Mouse (Mus musculus) liver, embryonic 13.5 days (tissue): ENCODE measurements around the gene Bloc1s4. TPM values are rescaled to one million over a fixed set of nuclear protein-coding genes. Genes with fewer than 3 reads are reported as not detected.

Source experiments
- ATAC-seq: fragments of 200-750 bp; cut with Nextera tagmentation; 2 replicates; pipeline ENCODE4 v1.8.0; 2017; ENCODE audit warnings: low read depth, mild to moderate bottlenecking, moderate number of reproducible peaks, moderate library complexity
- DNase-seq: peaks from one replicate; pipeline ENCODE4 v3.0.0; 2022
- H3K27ac ChIP-seq: fragments of 300-500 bp; sonication (generic); 2 replicates; pipeline ENCODE4 v1.5.1; 2015; ENCODE audit warnings: moderate library complexity, mild to moderate bottlenecking, inconsistent platforms
- H3K27me3 ChIP-seq: fragments of 300-500 bp; sonication (generic); 2 replicates; pipeline ENCODE4 v1.6.1; 2015; ENCODE audit warnings: mild to moderate bottlenecking, inconsistent platforms
- H3K36me3 ChIP-seq: fragments of 300-500 bp; sonication (generic); 2 replicates; pipeline ENCODE4 v1.6.1; 2015; ENCODE audit warnings: mild to moderate bottlenecking, inconsistent platforms
- H3K4me1 ChIP-seq: fragments of 300-500 bp; sonication (generic); replicated peaks from 2 replicates; pipeline ENCODE4 v1.6.1; 2015; ENCODE audit warnings: inconsistent platforms
- H3K4me2 ChIP-seq: fragments of 300-500 bp; sonication (generic); 2 replicates; pipeline ENCODE4 v1.6.1; 2015; ENCODE audit warnings: inconsistent platforms, mild to moderate bottlenecking, moderate library complexity
- H3K4me3 ChIP-seq: fragments of 300-500 bp; sonication (generic); replicated peaks from 2 replicates; pipeline ENCODE4 v1.5.1; 2015; ENCODE audit warnings: mild to moderate bottlenecking, inconsistent platforms
- H3K9ac ChIP-seq: fragments of 300-500 bp; sonication (generic); 2 replicates; pipeline ENCODE4 v1.6.1; 2015; ENCODE audit warnings: mild to moderate bottlenecking, inconsistent platforms
- H3K9me3 ChIP-seq: fragments of 300-500 bp; sonication (generic); replicated peaks from 2 replicates; pipeline ENCODE4 v1.6.1; 2016; ENCODE audit warnings: inconsistent platforms
- WGBS: fragments of 180-500 bp; shearing (Covaris S2); methylation state at CpG from one replicate; pipeline ENCODE4 v1.1.7; 2015; ENCODE audit not compliant: insufficient replicate concordance; 5-methylcytosine and 5-hydroxymethylcytosine counted together
- polyA plus RNA-seq: library from polyadenylated mRNA; unstranded; fragments of >200 nt; fragmentation: Nextera tagmentation; extraction: Ambion mirVana; gene quantifications from 2 replicates; pipeline ENCODE4 v1.2.1, GENCODE M21; 2015

Gene Bloc1s4
- polyA plus RNA-seq, 1 experiment from 2014 or later = 15.5 TPM

DNA sequence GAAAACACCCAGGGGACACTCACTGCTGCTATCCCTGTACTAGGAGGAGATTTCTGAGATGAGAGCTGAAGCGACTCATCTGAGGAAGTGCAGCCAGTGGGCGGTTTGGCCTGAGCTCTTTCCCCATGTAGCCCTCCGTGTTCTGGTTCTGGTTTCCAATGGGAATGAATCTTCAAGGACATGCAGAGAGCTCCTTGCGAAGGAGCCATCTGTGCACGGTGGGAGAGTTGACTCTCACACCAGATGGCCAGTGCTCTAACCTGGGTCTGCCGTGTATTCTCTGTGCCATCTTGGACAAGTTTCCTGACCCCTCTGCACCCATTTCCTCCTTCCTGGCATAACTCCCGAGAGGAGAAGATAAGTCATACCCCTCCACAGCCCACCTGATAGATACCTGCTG, 20.7 kb downstream of the Bloc1s4 start:
- WGBS = 61% methylated on average over 7 of the region's 7 CpGs
- Histone ChIP-seq H3K27me3 (peaks cover 3% of the 10 kb centered on the region; the same call in 1 of the 2 replicates), H3K4me2 (no peak overlapping the region), H3K9me3 (no peaks in the 10 kb centered on the region), H3K36me3 (no peaks in the 10 kb centered on the region), H3K9ac (0 out of 2 replicates have a peak overlapping the region, but pooled peaks have one; percentile 22), H3K4me1 (peaks cover 78% of the 10 kb centered on the region), H3K27ac (peak overlapping the region; percentile 30; the same call in 1 of the 2 replicates), H3K4me3 (no peak overlapping the region)
- ATAC-seq (no peak), DNase-seq (no peak)

GRCm38 (mm10) chr5:36727136-36727535, 21.3 kb downstream of the Bloc1s4 start:
- H3K9me3 ChIP-seq = no peaks in the 10 kb centered on the region
- H3K27ac ChIP-seq = peak overlapping the region; percentile 30; the same call in 1 of the 2 replicates
- H3K4me1 ChIP-seq = peaks cover 78% of the 10 kb centered on the region
- no peak overlapping the region for H3K4me3 ChIP-seq
- ATAC-seq = no peak
- H3K27me3 ChIP-seq = peaks cover 3% of the 10 kb centered on the region; the same call in 1 of the 2 replicates
- no peak for DNase-seq
- H3K9ac ChIP-seq = peak overlapping the region; percentile 22; the same call in 1 of the 2 replicates
- H3K4me2 ChIP-seq = no peak overlapping the region
- 27% methylated on average over 2 of the region's 2 CpGs for WGBS
- H3K36me3 ChIP-seq = no peaks in the 10 kb centered on the region

- Histone ChIP-seq H3K27ac (peak overlapping the region; percentile 75), H3K9me3 (no peaks in the 10 kb centered on the region), H3K4me2 (peak overlapping the region; percentile 28), H3K4me3 (no peak overlapping the region), H3K36me3 (no peaks in the 10 kb centered on the region), H3K4me1 (peaks cover 78% of the 10 kb centered on the region), H3K9ac (peak overlapping the region; percentile 12; the same call in 1 of the 2 replicates), H3K27me3 (peaks cover 3% of the 10 kb centered on the region; the same call in 1 of the 2 replicates)
- no peak for DNase-seq
- 62% methylated on average over 9 of the region's 9 CpGs for WGBS
- 0 out of 2 replicates have a peak, but pooled peaks have one; percentile 6 for ATAC-seq
These were observed 22.1 kb downstream of the Bloc1s4 start for GRCm38 (mm10) chr5:36726387-36726801.

DNA sequence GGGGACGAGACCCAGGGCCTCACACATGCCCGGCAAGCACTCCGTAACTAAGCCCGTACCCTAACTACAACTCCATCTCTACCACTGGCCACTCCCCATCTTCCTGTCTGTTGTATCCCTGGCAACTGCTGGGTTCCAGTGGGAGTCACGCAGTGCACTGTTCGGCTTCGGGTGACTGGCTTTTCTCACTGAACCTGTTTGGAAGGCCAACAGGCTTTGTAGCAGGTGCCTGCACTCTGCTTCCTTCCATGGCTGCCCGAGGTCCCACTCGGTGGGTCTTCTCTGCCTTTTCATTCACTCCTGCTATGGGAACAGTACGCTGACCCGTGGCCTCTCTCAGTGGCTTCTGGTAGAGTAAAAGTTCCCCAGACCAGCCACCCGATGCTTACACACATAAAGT, 22.6 kb downstream of the Bloc1s4 start:
- Histone ChIP-seq H3K36me3 (no peaks in the 10 kb centered on the region), H3K27ac (peak overlapping the region; percentile 75), H3K4me3 (no peak overlapping the region), H3K9ac (peak overlapping the region; percentile 12; the same call in 1 of the 2 replicates), H3K27me3 (peaks cover 3% of the 10 kb centered on the region; the same call in 1 of the 2 replicates), H3K4me1 (peaks cover 78% of the 10 kb centered on the region), H3K4me2 (peak overlapping the region; percentile 28; the same call in 1 of the 2 replicates), H3K9me3 (no peaks in the 10 kb centered on the region)
- ATAC-seq (no peak), DNase-seq (no peak)
- 74% methylated on average over 12 of the region's 12 CpGs for WGBS

- DNase-seq (no peak), ATAC-seq (0 out of 2 replicates have a peak, but pooled peaks have one; percentile 1)
- no peaks in the 10 kb centered on the region for H3K9me3 ChIP-seq
- H3K4me3 ChIP-seq = no peak overlapping the region
- peaks cover 3% of the 10 kb centered on the region; the same call in 1 of the 2 replicates for H3K27me3 ChIP-seq
- no peaks in the 10 kb centered on the region for H3K36me3 ChIP-seq
- peak overlapping the region; percentile 99 for H3K27ac ChIP-seq
- H3K4me1 ChIP-seq = peaks cover 81% of the 10 kb centered on the region
- H3K4me2 ChIP-seq = no peak overlapping the region
- H3K9ac ChIP-seq = peak overlapping the region; percentile 40; the same call in 1 of the 2 replicates
- WGBS = 81% methylated on average over 7 of the region's 7 CpGs
These were observed 24.2 kb downstream of the Bloc1s4 start for GRCm38 (mm10) chr5:36724274-36724673.

- peaks cover 83% of the 10 kb centered on the region for H3K4me1 ChIP-seq
- H3K27ac ChIP-seq = peak overlapping the region; percentile 99
- H3K4me3 ChIP-seq = no peak overlapping the region
- peaks cover 4% of the 10 kb centered on the region for H3K27me3 ChIP-seq
- H3K36me3 ChIP-seq = no peaks in the 10 kb centered on the region
- ATAC-seq = no peak
- no peak overlapping the region for H3K4me2 ChIP-seq
- no peaks in the 10 kb centered on the region for H3K9me3 ChIP-seq
- DNase-seq = no peak
- WGBS = 80% methylated on average over 9 of the region's 9 CpGs
- H3K9ac ChIP-seq = peak overlapping the region; percentile 60; the same call in 1 of the 2 replicates
These were observed 25.1 kb downstream of the Bloc1s4 start for GRCm38 (mm10) chr5:36723356-36723755.

DNA sequence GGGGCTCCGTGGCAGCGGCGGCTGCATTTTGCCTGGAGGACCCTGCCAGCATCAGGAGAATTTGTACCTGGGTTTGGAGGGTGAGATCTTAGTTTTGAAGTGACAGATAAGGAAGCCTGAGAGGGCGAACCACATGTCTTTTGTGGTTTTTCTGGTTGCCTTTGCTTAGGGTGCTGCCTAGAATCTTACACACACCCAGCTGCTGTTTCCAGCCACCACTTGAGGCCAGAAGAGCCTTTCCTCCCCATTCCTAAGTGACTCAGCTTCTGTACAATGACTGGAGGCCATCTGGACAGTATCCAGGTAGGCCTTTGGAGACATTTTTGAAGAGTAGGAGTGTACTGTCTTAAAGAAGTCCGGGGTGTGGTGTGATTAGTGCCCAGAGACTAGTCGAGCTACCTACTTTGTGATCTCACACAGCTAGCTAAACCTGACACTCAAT, 26.0 kb downstream of the Bloc1s4 start:
- H3K4me1 ChIP-seq = peaks cover 86% of the 10 kb centered on the region
- H3K9ac ChIP-seq = peak overlapping the region; percentile 60

DNA sequence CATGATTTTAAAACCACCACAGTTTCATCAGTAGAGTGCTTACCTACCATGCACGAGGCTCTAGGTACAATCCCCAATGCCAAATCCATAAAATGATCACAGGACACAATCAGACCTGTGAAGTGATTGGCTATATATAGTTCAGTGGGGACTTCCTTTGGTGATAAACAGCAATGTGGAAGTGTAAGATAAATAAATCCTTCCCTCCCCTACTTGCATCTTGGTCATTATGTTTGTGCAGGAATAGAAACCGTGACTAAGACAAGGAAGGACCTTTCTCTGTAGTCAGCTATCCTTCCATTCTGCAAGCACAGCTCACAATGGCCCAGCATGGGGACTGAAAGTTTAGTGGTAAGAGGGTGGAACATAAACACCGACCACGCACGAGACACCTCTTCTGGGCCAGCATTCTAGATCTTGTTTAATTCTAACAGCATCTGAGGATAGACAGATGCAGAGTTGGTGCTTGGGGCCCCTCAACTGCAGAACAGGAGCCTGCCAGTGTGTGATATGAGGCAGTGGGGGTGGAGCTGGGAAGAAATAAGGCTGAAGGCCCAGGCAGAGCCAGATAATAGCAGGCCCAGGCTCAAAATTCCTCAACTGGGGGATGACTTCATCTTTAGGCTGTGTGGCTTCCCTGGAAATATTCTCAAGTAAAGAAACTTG, 27.6 kb downstream of the Bloc1s4 start:
- peak overlapping the region; percentile 69 for H3K9ac ChIP-seq
- H3K4me2 ChIP-seq = peak overlapping the region; percentile 72
- peak; percentile 94 for ATAC-seq
- no peaks in the 10 kb centered on the region for H3K36me3 ChIP-seq
- 12% methylated on average over 5 of the region's 5 CpGs for WGBS
- peak overlapping the region; percentile 42 for H3K4me3 ChIP-seq
- peaks cover 21% of the 10 kb centered on the region for H3K27me3 ChIP-seq
- no peaks in the 10 kb centered on the region for H3K9me3 ChIP-seq
- peaks cover 84% of the 10 kb centered on the region for H3K4me1 ChIP-seq
- peak overlapping the region; percentile 99 for H3K27ac ChIP-seq
- DNase-seq = peak; percentile 88

More for the DNA sequence above, 26.0 kb downstream of the Bloc1s4 start:
- H3K27me3 ChIP-seq = peaks cover 13% of the 10 kb centered on the region
- WGBS = 24% methylated on average over 6 of the region's 6 CpGs
- H3K27ac ChIP-seq = peak overlapping the region; percentile 99
- ATAC-seq = peak; percentile 30
- H3K4me2 ChIP-seq = peak overlapping the region; percentile 49
- H3K9me3 ChIP-seq = no peaks in the 10 kb centered on the region
- DNase-seq = peak; percentile 43
- no peaks in the 10 kb centered on the region for H3K36me3 ChIP-seq
- peak overlapping the region; percentile 20 for H3K4me3 ChIP-seq

DNA sequence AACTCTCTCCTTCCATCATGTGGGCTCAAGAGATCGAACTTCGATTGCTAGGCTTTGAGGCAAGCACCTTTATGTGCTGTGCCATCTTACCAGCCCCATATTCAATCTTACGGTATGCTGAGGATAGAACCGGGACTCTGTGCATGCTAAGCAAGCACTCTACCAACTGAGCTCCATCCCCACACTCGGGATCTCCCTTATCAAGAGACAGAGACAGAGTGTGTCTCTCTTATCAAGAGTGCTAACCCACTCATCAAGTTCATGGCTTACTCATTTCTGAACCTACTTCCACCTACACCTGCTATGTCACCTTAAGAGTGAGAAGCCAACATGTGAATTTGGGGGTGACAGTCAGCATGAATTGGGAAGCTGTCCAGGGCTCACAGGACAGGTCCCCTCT, 28.2 kb downstream of the Bloc1s4 start:
- Histone ChIP-seq H3K36me3 (no peaks in the 10 kb centered on the region), H3K4me3 (peak overlapping the region; percentile 42), H3K27me3 (peaks cover 22% of the 10 kb centered on the region), H3K27ac (peak overlapping the region; percentile 99), H3K9ac (peak overlapping the region; percentile 69), H3K4me2 (peak overlapping the region; percentile 72), H3K4me1 (peaks cover 87% of the 10 kb centered on the region), H3K9me3 (no peaks in the 10 kb centered on the region)
- WGBS = 43% methylated on average over 5 of the region's 5 CpGs
- ATAC-seq (peak; percentile 43), DNase-seq (no peak)

- H3K4me2 ChIP-seq = peak overlapping the region; percentile 72
- H3K27ac ChIP-seq = peak overlapping the region; percentile 99
These were observed 28.8 kb downstream of the Bloc1s4 start for GRCm38 (mm10) chr5:36719601-36720000.

GRCm38 (mm10) chr5:36719135-36719534, 29.3 kb downstream of the Bloc1s4 start:
- H3K4me1 ChIP-seq = peaks cover 94% of the 10 kb centered on the region
- ATAC-seq (no peak), DNase-seq (no peak)
- H3K27ac ChIP-seq = peak overlapping the region; percentile 99
- no peaks in the 10 kb centered on the region for H3K9me3 ChIP-seq
- H3K4me2 ChIP-seq = peak overlapping the region; percentile 72
- 75% methylated on average over 5 of the region's 5 CpGs for WGBS
- no peak overlapping the region for H3K4me3 ChIP-seq
- H3K36me3 ChIP-seq = no peaks in the 10 kb centered on the region
- peaks cover 25% of the 10 kb centered on the region for H3K27me3 ChIP-seq
- peak overlapping the region; percentile 69 for H3K9ac ChIP-seq

More at GRCm38 (mm10) chr5:36719601-36720000, 28.8 kb downstream of the Bloc1s4 start:
- Histone ChIP-seq H3K4me1 (peaks cover 93% of the 10 kb centered on the region), H3K9me3 (no peaks in the 10 kb centered on the region), H3K4me3 (no peak overlapping the region), H3K36me3 (no peaks in the 10 kb centered on the region), H3K9ac (peak overlapping the region; percentile 69), H3K27me3 (peaks cover 25% of the 10 kb centered on the region)
- DNase-seq = no peak
- no peak for ATAC-seq
- WGBS = 77% methylated on average over 3 of the region's 3 CpGs
